Mouse (Mus musculus) liver, embryonic 11.5 days (tissue): ENCODE results near the gene Dok3. TPM values are rescaled to one million over a fixed set of nuclear protein-coding genes. Genes with fewer than 3 reads are reported as not detected.

Experiments
- ATAC-seq: fragments of 200-750 bp; cut with Nextera tagmentation; replicated peaks from 2 replicates; pipeline ENCODE4 v1.8.0; 2017; ENCODE audit warnings: moderate number of reproducible peaks, mild to moderate bottlenecking, moderate TSS enrichment, moderate library complexity; ENCODE audit not compliant: low FRiP score
- DNase-seq: peaks from one replicate; pipeline ENCODE4 v3.0.0-alpha.2; 2017; ENCODE audit warnings: low spot score
- H3K27ac ChIP-seq: fragments of 300-500 bp; sonication (generic); 2 replicates; pipeline ENCODE4 v1.5.1; 2014; ENCODE audit warnings: mild to moderate bottlenecking, low read depth, low read length, control low read depth
- H3K27me3 ChIP-seq: fragments of 300-500 bp; sonication (generic); replicated peaks from 2 replicates; pipeline ENCODE4 v1.6.1; 2014; ENCODE audit warnings: low read length, mixed read lengths; ENCODE audit not compliant: control insufficient read depth, insufficient read depth
- H3K36me3 ChIP-seq: fragments of 300-500 bp; sonication (generic); 2 replicates; pipeline ENCODE4 v1.6.1; 2014; ENCODE audit warnings: mild to moderate bottlenecking, low read length, moderate library complexity, mixed read lengths; ENCODE audit not compliant: control insufficient read depth, insufficient read depth
- H3K4me1 ChIP-seq: fragments of 300-500 bp; sonication (generic); replicated peaks from 2 replicates; pipeline ENCODE4 v1.6.1; 2014; ENCODE audit warnings: low read length, mixed read lengths; ENCODE audit not compliant: control insufficient read depth, insufficient read depth
- H3K4me2 ChIP-seq: fragments of 300-500 bp; sonication (generic); 2 replicates; pipeline ENCODE4 v1.6.1; 2014; ENCODE audit warnings: mild to moderate bottlenecking, control low read depth, moderate library complexity
- H3K4me3 ChIP-seq: fragments of 300-500 bp; sonication (generic); 2 replicates; pipeline ENCODE4 v1.5.1; 2014; ENCODE audit warnings: low read depth, low read length, control low read depth
- H3K9ac ChIP-seq: fragments of 300-500 bp; sonication (generic); 2 replicates; pipeline ENCODE4 v1.6.1; 2014; ENCODE audit warnings: low read depth, low read length, control low read depth
- H3K9me3 ChIP-seq: fragments of 300-500 bp; sonication (generic); 2 replicates; pipeline ENCODE4 v1.6.1; 2016; ENCODE audit warnings: low read length, inconsistent platforms, mixed read lengths; ENCODE audit not compliant: control insufficient read depth
- WGBS: fragments of 180-500 bp; shearing (Covaris S2); extraction: QIAGEN DNeasy Blood & Tissue Kit; methylation state at CpG from one replicate; pipeline ENCODE4 v1.1.7; 2014; 5-methylcytosine and 5-hydroxymethylcytosine counted together
- polyA plus RNA-seq: library from polyadenylated mRNA; unstranded; fragments of >200 nt; fragmentation: Nextera tagmentation; extraction: Ambion mirVana; gene quantifications from 2 replicates; pipeline ENCODE4 v1.2.1, GENCODE M21; 2014

The Dok3 gene
- polyA plus RNA-seq, 1 experiment from 2014 or later: 6.0 TPM

- ATAC-seq (no peak), DNase-seq (no peak)
- no peak overlapping the region for H3K27ac ChIP-seq
- no peak overlapping the region for H3K9ac ChIP-seq
- WGBS: 92% methylated on average over 10 of the region's 10 CpGs
- H3K4me2 ChIP-seq: no peak overlapping the region
- H3K9me3 ChIP-seq: no peaks in the 10 kb centered on the region
- peaks cover 29% of the 10 kb centered on the region for H3K4me1 ChIP-seq
- H3K36me3 ChIP-seq: peaks cover 24% of the 10 kb centered on the region
- no peak overlapping the region for H3K4me3 ChIP-seq
- no peaks in the 10 kb centered on the region for H3K27me3 ChIP-seq
Observed at GRCm38 (mm10) chr13:55508531-55508930, 20.6 kb downstream of the Dok3 start.

- H3K9ac ChIP-seq: no peak overlapping the region
- peaks cover 29% of the 10 kb centered on the region for H3K4me1 ChIP-seq
- DNase-seq: no peak
- no peaks in the 10 kb centered on the region for H3K27me3 ChIP-seq
- no peak overlapping the region for H3K4me2 ChIP-seq
- ATAC-seq: no peak
- H3K27ac ChIP-seq: no peak overlapping the region
- H3K36me3 ChIP-seq: peaks cover 28% of the 10 kb centered on the region
- H3K4me3 ChIP-seq: no peak overlapping the region
- no peaks in the 10 kb centered on the region for H3K9me3 ChIP-seq
- WGBS: 60% methylated on average over 11 of the region's 11 CpGs
Observed at GRCm38 (mm10) chr13:55507877-55508276, 21.2 kb downstream of the Dok3 start.

GRCm38 (mm10) chr13:55506697-55507096, 22.4 kb downstream of the Dok3 start:
- Histone ChIP-seq H3K36me3 (peaks cover 28% of the 10 kb centered on the region), H3K27ac (no peak overlapping the region), H3K27me3 (no peaks in the 10 kb centered on the region), H3K9me3 (no peaks in the 10 kb centered on the region), H3K4me3 (no peak overlapping the region), H3K4me2 (no peak overlapping the region), H3K9ac (no peak overlapping the region), H3K4me1 (peaks cover 20% of the 10 kb centered on the region)
- ATAC-seq (no peak), DNase-seq (no peak)
- WGBS: 91% methylated on average over 10 of the region's 10 CpGs

- no peak overlapping the region for H3K4me3 ChIP-seq
- H3K36me3 ChIP-seq: peaks cover 28% of the 10 kb centered on the region
- no peaks in the 10 kb centered on the region for H3K27me3 ChIP-seq
- H3K4me2 ChIP-seq: no peak overlapping the region
- no peak overlapping the region for H3K9ac ChIP-seq
- ATAC-seq: no peak
- H3K4me1 ChIP-seq: peaks cover 11% of the 10 kb centered on the region
- no peaks in the 10 kb centered on the region for H3K9me3 ChIP-seq
- H3K27ac ChIP-seq: no peak overlapping the region
- DNase-seq: no peak
- WGBS: 91% methylated on average over 9 of the region's 9 CpGs
Observed at GRCm38 (mm10) chr13:55505810-55506209, 23.3 kb downstream of the Dok3 start.

- Histone ChIP-seq H3K9ac (no peak overlapping the region), H3K27me3 (no peaks in the 10 kb centered on the region), H3K4me1 (no peaks in the 10 kb centered on the region), H3K9me3 (no peaks in the 10 kb centered on the region), H3K36me3 (peaks cover 26% of the 10 kb centered on the region), H3K4me2 (no peak overlapping the region), H3K27ac (no peak overlapping the region), H3K4me3 (no peak overlapping the region)
- ATAC-seq (no peak), DNase-seq (no peak)
- WGBS: 85% methylated on average over 5 of the region's 5 CpGs
Observed at GRCm38 (mm10) chr13:55504390-55504789, 24.7 kb downstream of the Dok3 start.

- H3K9ac ChIP-seq: no peak overlapping the region
- ATAC-seq (no peak), DNase-seq (no peak)
- no peaks in the 10 kb centered on the region for H3K4me1 ChIP-seq
- no peaks in the 10 kb centered on the region for H3K27me3 ChIP-seq
- no peak overlapping the region for H3K27ac ChIP-seq
- 86% methylated on average over 8 of the region's 8 CpGs for WGBS
- H3K36me3 ChIP-seq: peaks cover 36% of the 10 kb centered on the region
- no peaks in the 10 kb centered on the region for H3K9me3 ChIP-seq
- H3K4me3 ChIP-seq: no peak overlapping the region
- H3K4me2 ChIP-seq: no peak overlapping the region
Observed at GRCm38 (mm10) chr13:55502405-55502804, 26.7 kb downstream of the Dok3 start.

GRCm38 (mm10) chr13:55500575-55500974, 28.5 kb downstream of the Dok3 start:
- Histone ChIP-seq H3K9me3 (no peaks in the 10 kb centered on the region), H3K9ac (no peak overlapping the region), H3K4me2 (no peak overlapping the region), H3K27me3 (0 out of 2 replicates have a peak, but pooled peaks cover 3% of the 10 kb centered on the region), H3K4me1 (no peaks in the 10 kb centered on the region), H3K4me3 (no peak overlapping the region), H3K36me3 (peaks cover 19% of the 10 kb centered on the region), H3K27ac (no peak overlapping the region)
- DNase-seq: no peak
- ATAC-seq: no peak
- 71% methylated on average over 10 of the region's 10 CpGs for WGBS

- Histone ChIP-seq H3K27ac (no peak overlapping the region), H3K36me3 (peaks cover 16% of the 10 kb centered on the region), H3K9ac (no peak overlapping the region), H3K9me3 (no peaks in the 10 kb centered on the region), H3K4me3 (no peak overlapping the region), H3K4me2 (no peak overlapping the region), H3K4me1 (0 out of 2 replicates have a peak, but pooled peaks cover 2% of the 10 kb centered on the region), H3K27me3 (0 out of 2 replicates have a peak, but pooled peaks cover 7% of the 10 kb centered on the region)
- 70% methylated on average over 11 of the region's 11 CpGs for WGBS
- DNase-seq: no peak
- no peak for ATAC-seq
Observed at GRCm38 (mm10) chr13:55498906-55499305, 30.2 kb downstream of the Dok3 start.

- H3K9me3 ChIP-seq: no peaks in the 10 kb centered on the region
- peaks cover 12% of the 10 kb centered on the region; the same call in 1 of the 2 replicates for H3K36me3 ChIP-seq
- 86% methylated on average over 6 of the region's 6 CpGs for WGBS
Observed at GRCm38 (mm10) chr13:55496661-55497060, 32.4 kb downstream of the Dok3 start.

More at GRCm38 (mm10) chr13:55496661-55497060, 32.4 kb downstream of the Dok3 start:
- Histone ChIP-seq H3K27ac (no peak overlapping the region), H3K4me1 (0 out of 2 replicates have a peak, but pooled peaks cover 2% of the 10 kb centered on the region), H3K4me3 (no peak overlapping the region), H3K27me3 (0 out of 2 replicates have a peak, but pooled peaks cover 10% of the 10 kb centered on the region), H3K9ac (no peak overlapping the region), H3K4me2 (no peak overlapping the region)
- ATAC-seq: no peak
- DNase-seq: no peak
